Mouse (Mus musculus) limb, embryonic 10.5 days (tissue): ENCODE measurements at regions not wholly inside any gene's neighbourhood (a gene's known extent, or its start where the extent isn't known, plus 50 kb on each side); places are given as distances from the start of the nearest gene placed in this dataset.
A peak's percentile ranks its signal among the peaks of the same experiment; 100 is the strongest.
"Not testable (repeated sequence)": the region's sequence is repeated elsewhere in the genome, so short reads cannot be mapped to it uniquely, and the experiment has no call there.

ENCODE experiments used
- DNase-seq: peaks from one replicate; pipeline ENCODE4 v3.0.0-alpha.2; 2017; ENCODE audit warnings: low spot score
- H3K27ac ChIP-seq: fragments of 300-500 bp; sonication (generic); 2 replicates; pipeline ENCODE4 v1.5.1; 2016; ENCODE audit warnings: mild to moderate bottlenecking
- H3K27me3 ChIP-seq: fragments of 300-500 bp; sonication (generic); 2 replicates; pipeline ENCODE4 v1.6.1; 2016; ENCODE audit warnings: low read depth, mild to moderate bottlenecking; ENCODE audit not compliant: poor library complexity, severe bottlenecking
- H3K36me3 ChIP-seq: fragments of 300-500 bp; sonication (generic); 2 replicates; pipeline ENCODE4 v1.6.1; 2016; ENCODE audit warnings: mild to moderate bottlenecking, moderate library complexity
- H3K4me1 ChIP-seq: fragments of 300-500 bp; sonication (generic); 2 replicates; pipeline ENCODE4 v1.6.1; 2016
- H3K4me3 ChIP-seq: fragments of 300-500 bp; sonication (generic); 2 replicates; pipeline ENCODE4 v1.5.1; 2016; ENCODE audit warnings: mild to moderate bottlenecking, moderate library complexity
- H3K9me3 ChIP-seq: fragments of 300-500 bp; sonication (generic); replicated peaks from 2 replicates; pipeline ENCODE4 v1.6.1; 2016; ENCODE audit warnings: mild to moderate bottlenecking
- WGBS: fragments of 180-500 bp; shearing (Covaris S2); methylation state at CpG from one replicate; pipeline ENCODE4 v1.1.7; 2016; 5-methylcytosine and 5-hydroxymethylcytosine counted together

DNA sequence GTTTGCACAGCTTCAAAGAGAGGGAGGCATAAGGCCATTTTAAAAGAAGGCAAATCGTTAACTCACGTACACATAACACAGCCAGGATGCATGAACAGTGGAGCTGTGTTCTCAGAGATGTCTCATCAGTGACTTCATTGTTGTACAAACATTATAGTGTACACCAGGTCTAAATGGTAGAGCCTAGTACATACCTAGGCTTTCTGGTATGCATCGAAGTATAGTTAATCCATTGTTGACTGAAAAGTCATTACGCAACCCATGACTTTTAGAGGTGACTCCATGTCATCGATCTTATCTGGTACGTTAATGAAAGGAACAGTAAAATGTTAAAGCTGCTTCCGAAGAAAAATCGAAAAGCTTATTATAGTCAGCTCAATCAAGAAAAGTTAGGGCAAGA lies 198.7 kb downstream of the Snx19 start:
- Histone ChIP-seq H3K9me3 (no peaks in the 10 kb centered on the region), H3K4me1 (no peaks in the 10 kb centered on the region), H3K36me3 (no peaks in the 10 kb centered on the region), H3K27ac (no peak overlapping the region), H3K4me3 (no peak overlapping the region), H3K27me3 (no peaks in the 10 kb centered on the region)
- 94% methylated on average over 8 of the region's 8 CpGs for WGBS
- DNase-seq: no peak

DNA sequence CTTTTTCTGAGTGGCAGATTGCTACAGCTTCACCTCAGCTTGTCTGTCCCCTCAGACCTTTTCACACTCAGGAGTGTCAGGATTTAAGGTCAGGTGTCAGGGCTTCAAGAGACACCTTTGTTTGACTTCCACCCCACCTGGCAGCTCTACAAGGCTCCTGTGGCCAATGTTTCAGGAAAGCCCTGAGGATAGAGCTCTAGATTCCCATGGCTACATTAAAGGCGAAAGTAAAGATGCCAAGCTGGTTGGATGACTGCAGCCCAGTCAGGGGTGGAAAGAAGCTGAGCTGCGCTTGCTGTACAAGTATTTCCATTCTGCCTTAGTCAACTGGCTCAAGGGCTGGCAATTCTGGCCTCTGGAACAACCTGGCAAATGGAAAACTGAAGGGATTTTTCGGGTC lies 198.2 kb downstream of the Snx19 start:
- Histone ChIP-seq H3K27ac (peak overlapping the region; percentile 23; the same call in 1 of the 2 replicates), H3K4me3 (no peak overlapping the region), H3K9me3 (no peaks in the 10 kb centered on the region), H3K4me1 (no peaks in the 10 kb centered on the region), H3K27me3 (no peaks in the 10 kb centered on the region), H3K36me3 (no peaks in the 10 kb centered on the region)
- DNase-seq: no peak
- 89% methylated on average over 3 of the region's 3 CpGs for WGBS

DNA sequence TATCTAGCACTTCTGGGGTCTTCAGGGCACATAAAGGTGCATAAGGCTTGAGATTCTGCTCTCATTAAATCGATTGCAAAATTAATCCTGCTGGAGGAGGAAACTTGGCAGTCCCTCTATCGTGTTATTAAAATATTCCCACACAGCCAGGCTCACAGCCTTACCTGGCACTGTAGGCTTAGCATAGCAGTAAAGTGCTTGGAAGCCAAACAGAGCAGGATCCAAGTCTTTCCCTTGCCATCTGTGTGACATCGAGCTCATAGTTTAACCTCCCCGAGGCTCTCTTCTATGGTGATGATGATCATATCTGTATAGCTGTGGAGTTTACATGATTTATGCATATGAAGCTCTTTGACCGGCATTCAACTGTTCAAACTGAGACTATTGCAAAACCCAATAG lies 197.6 kb downstream of the Snx19 start:
- H3K9me3 ChIP-seq: no peaks in the 10 kb centered on the region
- H3K27ac ChIP-seq: no peak overlapping the region
- no peak overlapping the region for H3K4me3 ChIP-seq
- 91% methylated on average over 5 of the region's 5 CpGs for WGBS
- no peaks in the 10 kb centered on the region for H3K4me1 ChIP-seq
- no peaks in the 10 kb centered on the region for H3K27me3 ChIP-seq
- no peaks in the 10 kb centered on the region for H3K36me3 ChIP-seq
- no peak for DNase-seq

DNA sequence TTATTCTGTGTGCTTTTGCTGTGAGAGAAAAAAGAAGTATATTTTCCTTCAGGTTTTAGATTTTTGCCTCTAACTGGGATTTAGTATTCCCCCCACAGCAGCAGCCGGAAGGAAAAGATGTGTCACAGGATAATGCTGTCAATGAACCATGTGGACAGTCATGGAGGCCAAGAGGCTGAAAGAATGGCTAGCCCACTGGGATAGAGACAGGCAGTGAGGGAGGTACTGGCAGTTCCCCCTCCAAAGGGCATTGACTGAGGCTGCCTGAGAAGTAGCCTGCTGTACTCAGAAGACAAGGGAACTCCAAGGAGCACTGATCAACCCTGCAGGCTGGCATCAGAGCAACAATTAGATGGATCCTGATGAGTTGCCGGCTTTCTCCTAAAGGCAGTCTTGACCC lies 192.4 kb downstream of the Snx19 start:
- no peaks in the 10 kb centered on the region for H3K27me3 ChIP-seq
- no peak for DNase-seq
- H3K27ac ChIP-seq: no peak overlapping the region
- no peak overlapping the region for H3K4me3 ChIP-seq
- no peaks in the 10 kb centered on the region for H3K36me3 ChIP-seq
- 96% methylated on average over 2 of the region's 2 CpGs for WGBS
- no peaks in the 10 kb centered on the region for H3K4me1 ChIP-seq
- H3K9me3 ChIP-seq: no peaks in the 10 kb centered on the region

DNA sequence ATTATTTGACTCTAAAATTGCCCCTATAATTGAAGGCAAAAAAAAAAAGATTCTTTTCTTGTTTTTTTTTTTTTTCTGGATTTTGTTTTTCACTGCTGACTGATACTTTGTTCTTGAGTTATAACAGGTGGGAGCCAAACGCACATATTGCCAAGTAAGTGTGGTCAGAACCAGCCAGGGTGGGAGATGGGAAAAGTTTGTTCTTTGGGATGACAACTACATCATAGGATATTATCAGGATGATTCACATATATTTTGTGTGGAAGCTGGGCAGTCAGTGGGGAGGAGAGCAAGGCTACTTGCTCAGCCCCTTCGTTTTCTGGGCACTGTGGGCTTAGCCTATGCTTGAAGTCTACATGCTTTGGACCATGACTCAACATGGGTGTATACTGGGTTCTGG lies 191.3 kb downstream of the Snx19 start:
- Histone ChIP-seq H3K36me3 (no peaks in the 10 kb centered on the region), H3K4me1 (no peaks in the 10 kb centered on the region)
- WGBS: 83% methylated on average over 2 of the region's 2 CpGs

DNA sequence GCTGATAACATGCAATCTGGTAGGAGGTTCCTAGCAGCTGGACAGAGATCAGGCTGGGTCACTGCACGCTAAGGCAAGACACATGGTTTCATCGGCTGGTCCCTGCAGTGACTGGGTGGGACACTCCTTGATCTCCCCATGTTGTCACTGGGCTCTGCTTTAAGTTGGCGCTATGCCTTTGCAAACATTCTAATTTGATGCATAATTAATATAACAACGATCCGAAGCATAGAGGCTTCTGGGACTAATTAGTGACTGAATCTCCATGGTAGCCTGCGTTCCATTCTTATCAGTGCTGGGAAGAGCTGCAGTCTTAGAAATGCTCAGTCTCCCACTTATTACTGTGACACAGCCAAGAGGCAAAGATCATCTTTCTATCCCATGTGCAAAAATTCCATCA lies 186.8 kb downstream of the Snx19 start:
- H3K27ac ChIP-seq: no peak overlapping the region
- H3K27me3 ChIP-seq: no peaks in the 10 kb centered on the region
- H3K9me3 ChIP-seq: no peaks in the 10 kb centered on the region
- no peaks in the 10 kb centered on the region for H3K36me3 ChIP-seq
- whole genome bisulfite sequencing: 85% methylated on average over 6 of the region's 6 CpGs
- H3K4me3 ChIP-seq: no peak overlapping the region
- DNase-seq: no peak
- no peaks in the 10 kb centered on the region for H3K4me1 ChIP-seq

More for the DNA sequence above, 191.3 kb downstream of the Snx19 start:
- no peaks in the 10 kb centered on the region for H3K27me3 ChIP-seq
- H3K9me3 ChIP-seq: no peaks in the 10 kb centered on the region
- no peak overlapping the region for H3K27ac ChIP-seq
- no peak overlapping the region for H3K4me3 ChIP-seq
- no peak for DNase-seq

DNA sequence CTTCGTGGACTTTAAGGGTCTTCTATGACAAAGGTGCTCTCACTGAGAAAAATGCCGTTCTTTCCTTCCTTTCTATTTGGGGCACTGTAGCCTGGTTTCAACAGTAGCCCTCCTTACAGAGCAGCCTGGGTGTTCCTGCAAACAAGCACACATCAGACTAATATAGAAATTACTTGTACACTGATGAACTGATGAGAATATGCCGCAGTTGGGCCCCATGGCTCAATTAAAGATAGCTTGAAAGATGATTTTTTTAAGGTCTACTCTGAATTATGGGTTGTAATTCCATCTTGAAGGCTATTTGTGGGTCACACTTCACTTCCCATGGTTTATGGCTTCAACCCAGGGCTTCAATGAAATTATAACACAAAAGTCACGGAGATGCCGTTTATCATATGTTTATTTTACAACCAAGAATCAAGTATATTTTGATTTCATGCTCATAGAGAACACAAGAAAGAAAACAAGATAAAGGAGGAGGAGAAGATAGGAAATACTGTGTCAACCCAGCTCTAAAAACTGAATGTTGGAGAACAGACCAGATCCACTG lies 186.2 kb downstream of the Snx19 start:
- no peak overlapping the region for H3K27ac ChIP-seq
- no peaks in the 10 kb centered on the region for H3K4me1 ChIP-seq
- 90% methylated on average over 5 of the region's 5 CpGs for WGBS
- H3K4me3 ChIP-seq: no peak overlapping the region
- no peaks in the 10 kb centered on the region for H3K27me3 ChIP-seq
- no peak for DNase-seq
- H3K9me3 ChIP-seq: no peaks in the 10 kb centered on the region
- no peaks in the 10 kb centered on the region for H3K36me3 ChIP-seq

DNA sequence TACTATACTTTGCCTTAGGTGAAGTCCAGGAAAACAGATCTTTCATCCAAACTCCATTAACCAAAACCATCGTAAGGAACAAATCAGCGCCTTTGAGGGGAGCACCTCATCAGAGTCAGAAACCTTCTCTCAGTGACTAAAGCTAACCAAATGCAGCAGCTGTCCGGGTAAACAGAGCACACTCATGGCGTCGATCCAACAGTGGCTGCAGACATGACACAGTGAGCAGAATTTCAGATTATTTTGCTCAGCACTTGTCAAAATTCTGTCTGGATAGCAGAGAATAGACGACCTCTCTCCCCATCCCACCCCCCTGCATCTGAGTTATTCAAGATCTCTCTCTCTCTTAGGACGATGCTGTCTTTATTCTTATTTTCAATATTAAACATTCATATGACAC lies 183.4 kb downstream of the Snx19 start:
- Histone ChIP-seq H3K4me3 (no peak overlapping the region), H3K27me3 (no peaks in the 10 kb centered on the region), H3K27ac (no peak overlapping the region), H3K36me3 (no peaks in the 10 kb centered on the region), H3K4me1 (no peaks in the 10 kb centered on the region), H3K9me3 (no peaks in the 10 kb centered on the region)
- DNase-seq: no peak
- WGBS: 88% methylated on average over 7 of the region's 7 CpGs

DNA sequence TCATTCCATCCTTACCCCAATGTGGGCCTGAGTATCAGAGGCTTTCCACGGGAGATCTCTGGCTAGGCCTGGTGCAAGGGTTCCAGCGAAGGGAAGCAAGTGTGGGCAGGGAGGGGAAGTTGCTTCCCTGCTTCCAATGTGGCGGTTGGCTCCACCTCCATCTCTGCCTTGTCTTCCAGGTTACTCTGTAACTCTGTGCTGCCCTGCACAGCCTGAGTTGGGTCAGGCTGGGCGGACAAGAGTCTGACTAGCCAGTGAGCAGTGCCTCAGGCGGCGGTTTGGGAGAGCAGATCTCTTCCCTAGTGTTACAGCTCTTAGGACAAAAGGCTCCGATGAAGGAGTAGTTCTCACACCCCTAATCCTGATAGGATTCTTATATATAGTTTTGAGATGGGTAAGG lies 172.8 kb downstream of the Snx19 start:
- WGBS: 81% methylated on average over 7 of the region's 7 CpGs
- H3K4me3 ChIP-seq: no peak overlapping the region

DNA sequence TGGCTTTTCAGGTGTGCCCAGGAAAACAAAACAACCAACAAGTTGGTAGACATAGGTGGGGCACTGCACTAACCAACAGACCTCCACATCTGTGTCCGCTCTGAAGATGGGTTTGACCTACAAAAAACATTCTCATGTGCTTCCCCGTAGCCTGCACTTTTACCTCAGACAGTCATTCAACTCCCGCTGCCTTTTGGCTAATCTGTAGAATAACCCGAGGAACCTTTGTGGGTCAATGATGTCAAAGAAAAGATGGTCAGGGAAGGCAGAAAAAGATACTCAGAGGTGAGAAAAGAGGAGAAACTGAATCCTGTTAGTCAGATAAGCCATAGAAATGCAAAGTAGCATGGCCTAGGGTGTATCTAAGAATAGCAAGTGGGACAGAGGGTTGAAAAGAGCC lies 170.8 kb downstream of the Snx19 start:
- H3K9me3 ChIP-seq: no peaks in the 10 kb centered on the region
- no peak overlapping the region for H3K4me3 ChIP-seq
- H3K27me3 ChIP-seq: no peaks in the 10 kb centered on the region
- WGBS: 76% methylated on average over 4 of the region's 4 CpGs
- H3K4me1 ChIP-seq: no peaks in the 10 kb centered on the region
- no peak for DNase-seq
- no peak overlapping the region for H3K27ac ChIP-seq
- H3K36me3 ChIP-seq: no peaks in the 10 kb centered on the region

More for the DNA sequence above, 172.8 kb downstream of the Snx19 start:
- no peaks in the 10 kb centered on the region for H3K36me3 ChIP-seq
- no peaks in the 10 kb centered on the region for H3K4me1 ChIP-seq
- no peak overlapping the region for H3K27ac ChIP-seq
- H3K27me3 ChIP-seq: no peaks in the 10 kb centered on the region
- no peak for DNase-seq
- no peaks in the 10 kb centered on the region for H3K9me3 ChIP-seq

DNA sequence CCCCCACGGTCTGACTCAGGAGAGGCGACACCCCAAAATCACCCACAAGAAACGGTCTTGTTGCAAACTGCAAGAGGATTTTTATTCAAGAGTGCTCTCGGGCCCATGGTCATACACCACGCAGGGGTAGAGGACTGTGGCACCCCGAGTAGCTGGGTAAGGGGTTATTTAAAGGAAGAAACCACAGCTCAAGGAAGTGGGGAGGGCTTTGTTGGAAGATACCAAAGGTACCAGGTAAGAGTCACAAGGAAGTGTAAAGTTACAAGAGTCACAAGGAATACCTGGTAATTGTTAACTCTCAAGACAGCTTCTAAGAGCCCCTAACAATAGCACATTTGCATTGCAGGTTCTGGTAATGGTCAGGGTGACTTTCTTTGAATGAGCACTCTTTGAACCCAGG lies 170.2 kb downstream of the Snx19 start:
- not testable (repeated sequence) for H3K4me1 ChIP-seq, H3K36me3 ChIP-seq, H3K27me3 ChIP-seq, DNase-seq, H3K9me3 ChIP-seq, H3K4me3 ChIP-seq, H3K27ac ChIP-seq
- WGBS: 79% methylated on average over 6 of the region's 6 CpGs

DNA sequence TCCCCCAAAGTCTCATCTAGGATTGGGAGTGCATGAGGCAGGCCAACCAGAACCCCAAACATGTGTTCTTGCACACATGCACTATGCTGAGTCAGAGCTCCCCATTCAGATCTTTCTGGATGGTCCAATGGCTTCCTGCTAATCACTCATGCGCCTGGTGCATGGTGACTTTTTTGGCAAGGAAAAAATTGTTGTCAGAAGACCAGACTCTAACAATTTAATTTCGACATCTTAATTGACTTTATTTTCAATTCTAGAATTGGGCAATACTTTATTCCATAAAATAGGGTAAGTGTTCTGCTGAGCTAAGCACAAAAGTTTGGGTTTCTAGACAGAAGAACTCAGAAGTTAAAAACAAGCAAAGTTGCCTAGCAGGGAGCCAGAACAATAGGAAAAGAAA lies 165.7 kb downstream of the Snx19 start:
- Histone ChIP-seq H3K4me3 (no peak overlapping the region), H3K4me1 (no peaks in the 10 kb centered on the region), H3K27me3 (no peaks in the 10 kb centered on the region), H3K9me3 (no peaks in the 10 kb centered on the region), H3K36me3 (no peaks in the 10 kb centered on the region), H3K27ac (no peak overlapping the region)
- DNase-seq: no peak
- 92% methylated on average over 2 of the region's 2 CpGs for WGBS

DNA sequence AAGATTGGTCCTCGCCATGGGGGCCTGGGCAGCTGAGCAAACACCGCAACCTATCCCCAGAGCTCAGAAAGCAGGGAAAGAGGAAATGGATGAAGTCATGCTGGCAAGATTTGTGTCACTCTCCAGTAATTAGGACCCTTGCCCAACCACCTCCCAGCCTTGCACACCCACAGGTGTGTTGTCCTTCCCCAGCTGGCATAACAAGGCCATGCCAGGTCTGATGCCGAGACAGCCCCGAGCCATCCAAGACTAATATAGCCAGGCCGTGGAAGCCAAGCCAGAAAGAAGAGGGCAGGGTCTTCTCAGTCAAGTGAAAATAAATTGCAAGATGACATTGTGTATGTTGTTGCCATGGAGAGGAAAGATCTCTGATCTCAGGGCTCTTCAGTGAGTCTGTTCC lies 164.3 kb downstream of the Snx19 start:
- no peak overlapping the region for H3K27ac ChIP-seq
- DNase-seq: no peak
- H3K36me3 ChIP-seq: no peaks in the 10 kb centered on the region
- peaks cover 7% of the 10 kb centered on the region; the same call in 1 of the 2 replicates for H3K4me1 ChIP-seq
- 90% methylated on average over 5 of the region's 5 CpGs for WGBS
- no peak overlapping the region for H3K4me3 ChIP-seq
- H3K9me3 ChIP-seq: no peaks in the 10 kb centered on the region
- no peaks in the 10 kb centered on the region for H3K27me3 ChIP-seq

DNA sequence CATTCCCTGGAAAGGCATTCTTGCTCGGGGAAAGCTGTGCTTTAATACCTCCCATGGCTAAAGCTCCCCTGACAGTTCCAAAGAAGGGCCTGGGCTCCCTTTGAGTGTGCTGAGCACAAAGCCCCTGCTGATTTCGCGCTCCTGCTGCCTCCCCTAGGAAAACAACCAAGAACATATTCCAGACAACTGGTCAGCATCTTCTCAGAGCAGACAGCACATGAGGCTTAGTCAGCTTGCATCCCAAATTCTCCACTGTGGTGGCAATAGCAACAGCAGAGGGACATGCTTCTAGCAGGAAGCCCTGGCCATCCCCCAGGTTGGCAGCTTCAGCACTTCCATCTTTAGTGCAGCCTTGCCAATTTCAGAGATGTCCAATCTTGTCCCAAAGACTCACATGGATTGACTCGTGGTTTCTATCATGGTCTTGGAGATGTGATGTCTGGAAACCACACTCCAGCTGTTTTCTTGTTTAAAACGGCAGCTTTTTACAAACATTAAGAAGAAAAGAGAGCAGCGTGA lies 163.8 kb downstream of the Snx19 start:
- no peaks in the 10 kb centered on the region for H3K9me3 ChIP-seq
- no peak overlapping the region for H3K27ac ChIP-seq
- H3K4me3 ChIP-seq: no peak overlapping the region
- WGBS: 71% methylated on average over 6 of the region's 6 CpGs
- DNase-seq: no peak
- H3K4me1 ChIP-seq: peaks cover 7% of the 10 kb centered on the region; the same call in 1 of the 2 replicates
- no peaks in the 10 kb centered on the region for H3K36me3 ChIP-seq
- no peaks in the 10 kb centered on the region for H3K27me3 ChIP-seq
